ENCODE assay signal across 7 mouse cellular contexts in genomic region chr19:4169378-4169784, GRCm38 (mm10). TPM values are rescaled to one million over a fixed set of nuclear protein-coding genes. Genes with fewer than 3 reads are reported as not detected.
DNase-seq lines count a peak whose midpoint lies in the region; ATAC-seq and TF ChIP-seq lines count a peak whose summit lies in the region.

No protein-coding gene starts in this region.

- peak; percentile 92 for TF ChIP-seq POLR2A in small intestine, adult 2 months (IDR thresholded peaks at IDR 0.05; ENCODE audit: low read depth, low read length)

- peak overlapping the region; percentile 87 for H3K4me2 ChIP-seq in intestine, postnatal 0 days (replicated peaks; ENCODE audit: low read depth)
- H3K4me2 ChIP-seq in midbrain, embryonic 12.5 days (replicated peaks) = peak overlapping the region; percentile 77

- H3K27me3 ChIP-seq in intestine, postnatal 0 days (replicated peaks; ENCODE audit: control insufficient read depth, insufficient read depth, low read length) = no peaks in the 10 kb centered on the region
- H3K27me3 ChIP-seq in midbrain, embryonic 12.5 days = peaks cover 21% of the 10 kb centered on the region; the same call in 1 of the 2 replicates
- no peaks in the 10 kb centered on the region for H3K27me3 ChIP-seq in small intestine, adult 2 months (ENCODE audit: control insufficient read depth, insufficient read depth, low read length)

- peaks cover 5% of the 10 kb centered on the region; the same call in 1 of the 2 replicates for H3K4me1 ChIP-seq in intestine, postnatal 0 days (replicated peaks; ENCODE audit: control insufficient read depth, insufficient read depth, low read length)
- peaks cover 6% of the 10 kb centered on the region for H3K4me1 ChIP-seq in midbrain, embryonic 12.5 days
- peaks cover 7% of the 10 kb centered on the region for H3K4me1 ChIP-seq in small intestine, adult 2 months (ENCODE audit: control insufficient read depth, insufficient read depth, insufficient read length, low read length)

- WGBS in intestine, postnatal 0 days = under 1% methylated on average over 42 of the region's 43 CpGs
- under 1% methylated on average over 42 of the region's 43 CpGs for whole genome bisulfite sequencing in midbrain, embryonic 12.5 days
- WGBS in small intestine, adult 2 months = under 1% methylated on average over 43 of the region's 43 CpGs

- no peaks in the 10 kb centered on the region for H3K9me3 ChIP-seq in intestine, postnatal 0 days (ENCODE audit: control insufficient read depth)
- H3K9me3 ChIP-seq in midbrain, embryonic 12.5 days = no peaks in the 10 kb centered on the region

- H3K4me3 ChIP-seq in intestine, postnatal 0 days (ENCODE audit: low read depth, low read length) = peak overlapping the region; percentile 36
- peak overlapping the region; percentile 41 for H3K4me3 ChIP-seq in midbrain, embryonic 12.5 days
- H3K4me3 ChIP-seq in small intestine, adult 2 months (ENCODE audit: low read depth, low read length) = peak overlapping the region; percentile 70

- peak overlapping the region; percentile 51 for H3K9ac ChIP-seq in intestine, postnatal 0 days (ENCODE audit: low read depth, low read length)
- H3K9ac ChIP-seq in midbrain, embryonic 12.5 days (replicated peaks) = peak overlapping the region; percentile 72

- peak; percentile 99 for TF ChIP-seq CTCF in intestine, postnatal 0 days (IDR thresholded peaks at IDR 0.05; ENCODE audit: low read depth)
- peak; percentile 83 for TF ChIP-seq CTCF in small intestine, adult 2 months (IDR thresholded peaks at IDR 0.05; ENCODE audit: extremely low read depth, insufficient read length, insufficient replicate concordance, low read depth, low read length)

- no peaks in the 10 kb centered on the region for H3K36me3 ChIP-seq in intestine, postnatal 0 days (ENCODE audit: control insufficient read depth, insufficient read depth)
- no peaks in the 10 kb centered on the region for H3K36me3 ChIP-seq in midbrain, embryonic 12.5 days
- H3K36me3 ChIP-seq in small intestine, adult 2 months (ENCODE audit: control insufficient read depth, insufficient read depth, low read length) = no peaks in the 10 kb centered on the region

- ATAC-seq in intestine, postnatal 0 days = peak; percentile 93
- peak; percentile 95 for ATAC-seq in midbrain, embryonic 12.5 days (ENCODE audit: low FRiP score, low read depth)

- intact Hi-C loops in left cerebral cortex, postnatal 4 days (cut with DNase I) = no loop called here

- H3K27ac ChIP-seq in intestine, postnatal 0 days (ENCODE audit: low read depth, low read length) = peak overlapping the region; percentile 78
- peak overlapping the region; percentile 82 for H3K27ac ChIP-seq in midbrain, embryonic 12.5 days (replicated peaks)
- H3K27ac ChIP-seq in small intestine, adult 2 months (ENCODE audit: insufficient read depth, low read depth, low read length) = peak overlapping the region; percentile 72

- DNase-seq in adrenal gland, adult 8-10 months = peak; percentile 99
- peak; percentile 99 for DNase-seq in embryo, embryonic 9.5 days (ENCODE audit: extremely low spot score)
- peak; percentile 54 for DNase-seq in gonadal fat pad, adult 2 months (ENCODE audit: low read depth)
- DNase-seq in left cerebral cortex, postnatal 4 days = peak; percentile 100

RNA-seq across cellular contexts. Expression of gene Carns1, which starts 5.9 kb away (rescaled TPM):
- total RNA-seq in adrenal gland, adult 8-10 months (2022) = 1 to 10 TPM; 3.6 to 6.8 (median 5.2) TPM
- polyA plus RNA-seq in gonadal fat pad, adult 2 months (2012; rRNA removed) = 8.4 and 10.0 TPM in 2 replicates
- polyA plus RNA-seq in intestine, postnatal 0 days (2015; fragmentation: Nextera tagmentation; extraction: Ambion mirVana) = 0.90 TPM in 2 replicates
- 1 to 10 TPM; 2.4 to 3.1 TPM for total RNA-seq in left cerebral cortex, postnatal 4 days (2021)
- 3.8 and 4.2 TPM in 2 replicates for polyA plus RNA-seq in midbrain, embryonic 12.5 days (2016; fragmentation: Nextera tagmentation; extraction: Ambion mirVana)
- 3.7 and 4.4 TPM in 2 replicates for polyA plus RNA-seq in small intestine, adult 2 months (2012; rRNA removed)

RNA-seq across cellular contexts. Expression of gene Rps6kb2, which starts 6.2 kb away (rescaled TPM):
- total RNA-seq in adrenal gland, adult 8-10 months (2022) = 10 to 100 TPM; 29.2 to 53.0 (median 46.7) TPM
- 31.1 and 32.0 TPM in 2 replicates for polyA plus RNA-seq in gonadal fat pad, adult 2 months (2012; rRNA removed)
- 33.9 and 35.1 TPM in 2 replicates for polyA plus RNA-seq in intestine, postnatal 0 days (2015; fragmentation: Nextera tagmentation; extraction: Ambion mirVana)
- total RNA-seq in left cerebral cortex, postnatal 4 days (2021) = 10 to 100 TPM; 38.1 to 39.2 TPM
- polyA plus RNA-seq in midbrain, embryonic 12.5 days (2016; fragmentation: Nextera tagmentation; extraction: Ambion mirVana) = 62.8 and 63.3 TPM in 2 replicates
- 37.9 and 42.5 TPM in 2 replicates for polyA plus RNA-seq in small intestine, adult 2 months (2012; rRNA removed)

RNA-seq across cellular contexts. Expression of gene Ptprcap, which starts 16.0 kb away (rescaled TPM):
- total RNA-seq in adrenal gland, adult 8-10 months (2022) = 1 to 10 TPM; 2.2 to 4.4 (median 3.4) TPM
- polyA plus RNA-seq in gonadal fat pad, adult 2 months (2012; rRNA removed) = 5.8 and 5.9 TPM in 2 replicates
- 2.7 and 3.4 TPM in 2 replicates for polyA plus RNA-seq in intestine, postnatal 0 days (2015; fragmentation: Nextera tagmentation; extraction: Ambion mirVana)
- 1 to 10 TPM; 1.2 to 1.6 TPM for total RNA-seq in left cerebral cortex, postnatal 4 days (2021)
- 0.42 and 0.71 TPM in 2 replicates for polyA plus RNA-seq in midbrain, embryonic 12.5 days (2016; fragmentation: Nextera tagmentation; extraction: Ambion mirVana)
- polyA plus RNA-seq in small intestine, adult 2 months (2012; rRNA removed) = 95.3 and 169 TPM in 2 replicates

RNA-seq across cellular contexts. Expression of gene Coro1b, which starts 21.0 kb away (rescaled TPM):
- total RNA-seq in adrenal gland, adult 8-10 months (2022) = 100 to 1,000 TPM; 174 to 210 (median 184) TPM
- polyA plus RNA-seq in gonadal fat pad, adult 2 months (2012; rRNA removed) = 251 and 287 TPM in 2 replicates
- polyA plus RNA-seq in intestine, postnatal 0 days (2015; fragmentation: Nextera tagmentation; extraction: Ambion mirVana) = 237 and 239 TPM in 2 replicates
- 100 to 1,000 TPM in 1 of 2 experiments, 10 to 100 TPM in 1; 92.6 to 107 TPM for total RNA-seq in left cerebral cortex, postnatal 4 days (2021)
- polyA plus RNA-seq in midbrain, embryonic 12.5 days (2016; fragmentation: Nextera tagmentation; extraction: Ambion mirVana) = 121 and 133 TPM in 2 replicates
- 264 and 493 TPM in 2 replicates for polyA plus RNA-seq in small intestine, adult 2 months (2012; rRNA removed)

RNA-seq across cellular contexts. Expression of gene Tbc1d10c, which starts 21.7 kb away (rescaled TPM):
- 1 to 10 TPM; 1.6 to 2.8 (median 1.9) TPM for total RNA-seq in adrenal gland, adult 8-10 months (2022)
- polyA plus RNA-seq in gonadal fat pad, adult 2 months (2012; rRNA removed) = 3.6 and 4.5 TPM in 2 replicates
- 2.0 and 2.3 TPM in 2 replicates for polyA plus RNA-seq in intestine, postnatal 0 days (2015; fragmentation: Nextera tagmentation; extraction: Ambion mirVana)
- total RNA-seq in left cerebral cortex, postnatal 4 days (2021) = 1 to 10 TPM; 2.1 to 2.4 TPM
- polyA plus RNA-seq in midbrain, embryonic 12.5 days (2016; fragmentation: Nextera tagmentation; extraction: Ambion mirVana) = 0.73 and 0.86 TPM in 2 replicates
- polyA plus RNA-seq in small intestine, adult 2 months (2012; rRNA removed) = 15.3 and 21.9 TPM in 2 replicates

Comparison
In these comparisons a context has a peak if more than half of its experiments do, and no peak if none do; other contexts are left out.
1. Peak in every context shown above with its lines: DNase-seq, ATAC-seq, H3K4me3 ChIP-seq and H3K27ac ChIP-seq.
2. RNA of gene Ptprcap, which starts 16.0 kb away (polyA plus RNA-seq): 95.3 to 169 TPM in small intestine, adult 2 months; 5.8 to 5.9 TPM in gonadal fat pad, adult 2 months, 2.7 to 3.4 TPM in intestine, postnatal 0 days and 0.42 to 0.71 TPM in midbrain, embryonic 12.5 days; every median in the first group is over 10 times any median in the second.